Mouse (Mus musculus) limb, embryonic 13.5 days (tissue): Measurements from ENCODE around the gene Lrrc8d. TPM values are rescaled to one million over a fixed set of nuclear protein-coding genes. Genes with fewer than 3 reads are reported as not detected.

Experiments
- ATAC-seq: fragments of 200-750 bp; cut with Nextera tagmentation; 2 replicates; pipeline ENCODE4 v1.8.0; 2017; ENCODE audit warnings: low read depth, moderate number of reproducible peaks, moderate TSS enrichment; ENCODE audit not compliant: low FRiP score
- H3K27ac ChIP-seq: fragments of 300-500 bp; sonication (generic); 2 replicates; pipeline ENCODE4 v1.5.1; 2015; ENCODE audit warnings: inconsistent platforms, mild to moderate bottlenecking, moderate library complexity
- H3K27me3 ChIP-seq: fragments of 300-500 bp; sonication (generic); 2 replicates; pipeline ENCODE4 v1.6.1; 2015; ENCODE audit warnings: mild to moderate bottlenecking, inconsistent platforms
- H3K36me3 ChIP-seq: fragments of 300-500 bp; sonication (generic); 2 replicates; pipeline ENCODE4 v1.6.1; 2015; ENCODE audit warnings: inconsistent platforms, mild to moderate bottlenecking, moderate library complexity
- H3K4me1 ChIP-seq: fragments of 300-500 bp; sonication (generic); 2 replicates; pipeline ENCODE4 v1.6.1; 2015; ENCODE audit warnings: inconsistent platforms
- H3K4me2 ChIP-seq: fragments of 300-500 bp; sonication (generic); replicated peaks from 2 replicates; pipeline ENCODE4 v1.6.1; 2015; ENCODE audit warnings: inconsistent platforms, mild to moderate bottlenecking, moderate library complexity
- H3K4me3 ChIP-seq: fragments of 300-500 bp; sonication (generic); 2 replicates; pipeline ENCODE4 v1.5.1; 2015; ENCODE audit warnings: moderate library complexity, mild to moderate bottlenecking, inconsistent platforms
- H3K9ac ChIP-seq: fragments of 300-500 bp; sonication (generic); 2 replicates; pipeline ENCODE4 v1.6.1; 2015; ENCODE audit warnings: mild to moderate bottlenecking, inconsistent platforms
- H3K9me3 ChIP-seq: fragments of 300-500 bp; sonication (generic); 2 replicates; pipeline ENCODE4 v1.6.1; 2016; ENCODE audit warnings: inconsistent platforms
- WGBS: fragments of 180-500 bp; shearing (Covaris S2); methylation state at CpG from one replicate; pipeline ENCODE4 v1.1.7; 2015; 5-methylcytosine and 5-hydroxymethylcytosine counted together
- polyA plus RNA-seq: library from polyadenylated mRNA; unstranded; fragments of >200 nt; fragmentation: Nextera tagmentation; extraction: Ambion mirVana; gene quantifications from 2 replicates; pipeline ENCODE4 v1.2.1, GENCODE M21; 2015

Lrrc8d gene
- polyA plus RNA-seq, 1 experiment from 2014 or later, result 17.0 TPM

- no peaks in the 10 kb centered on the region for H3K27me3 ChIP-seq
- WGBS, result 31% methylated on average over 9 of the region's 9 CpGs
- no peak overlapping the region for H3K27ac ChIP-seq
- no peaks in the 10 kb centered on the region for H3K9me3 ChIP-seq
- H3K36me3 ChIP-seq, result no peaks in the 10 kb centered on the region
- H3K4me3 ChIP-seq, result no peak overlapping the region
- H3K4me2 ChIP-seq, result no peak overlapping the region; the same call in 1 of the 2 replicates
- H3K4me1 ChIP-seq, result peaks cover 55% of the 10 kb centered on the region
- no peak overlapping the region for H3K9ac ChIP-seq
- ATAC-seq, result no peak
These were observed 4.8 kb downstream of the Lrrc8d start for GRCm38 (mm10) chr5:105704573-105704972.

GRCm38 (mm10) chr5:105706635-105707034 is 6.9 kb downstream of the Lrrc8d start:
- H3K4me2 ChIP-seq, result no peak overlapping the region
- no peak overlapping the region for H3K27ac ChIP-seq
- no peaks in the 10 kb centered on the region for H3K9me3 ChIP-seq
- no peak overlapping the region for H3K9ac ChIP-seq
- 62% methylated on average over 11 of the region's 11 CpGs for WGBS
- no peak overlapping the region for H3K4me3 ChIP-seq
- peaks cover 56% of the 10 kb centered on the region for H3K4me1 ChIP-seq
- no peak for ATAC-seq
- H3K36me3 ChIP-seq, result no peaks in the 10 kb centered on the region
- no peaks in the 10 kb centered on the region for H3K27me3 ChIP-seq

DNA sequence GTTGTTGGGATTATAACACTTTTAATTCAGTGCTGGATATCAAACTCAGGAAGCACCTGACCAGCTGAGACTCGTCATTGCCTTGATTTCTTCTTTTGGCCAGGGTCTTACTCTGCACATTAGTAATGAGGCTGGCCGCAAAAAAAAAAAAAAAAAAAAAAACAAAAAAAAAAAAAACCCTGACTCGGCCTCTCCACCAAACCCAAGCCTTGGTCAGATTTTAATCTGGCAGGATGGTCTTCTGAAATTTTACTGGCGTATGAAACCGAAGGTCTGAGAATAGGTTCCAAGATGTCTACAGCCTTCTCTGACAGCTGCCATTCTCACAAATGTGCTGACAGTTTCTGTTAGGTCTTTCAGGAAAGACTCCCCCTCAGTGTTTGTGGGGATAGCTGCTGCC is 8.5 kb downstream of the Lrrc8d start:
- Histone ChIP-seq H3K36me3 (no peaks in the 10 kb centered on the region), H3K4me3 (no peak overlapping the region), H3K9ac (no peak overlapping the region), H3K27ac (no peak overlapping the region), H3K4me2 (no peak overlapping the region), H3K4me1 (peaks cover 44% of the 10 kb centered on the region), H3K27me3 (no peaks in the 10 kb centered on the region), H3K9me3 (no peaks in the 10 kb centered on the region)
- ATAC-seq, result no peak
- 91% methylated on average over 5 of the region's 5 CpGs for WGBS

DNA sequence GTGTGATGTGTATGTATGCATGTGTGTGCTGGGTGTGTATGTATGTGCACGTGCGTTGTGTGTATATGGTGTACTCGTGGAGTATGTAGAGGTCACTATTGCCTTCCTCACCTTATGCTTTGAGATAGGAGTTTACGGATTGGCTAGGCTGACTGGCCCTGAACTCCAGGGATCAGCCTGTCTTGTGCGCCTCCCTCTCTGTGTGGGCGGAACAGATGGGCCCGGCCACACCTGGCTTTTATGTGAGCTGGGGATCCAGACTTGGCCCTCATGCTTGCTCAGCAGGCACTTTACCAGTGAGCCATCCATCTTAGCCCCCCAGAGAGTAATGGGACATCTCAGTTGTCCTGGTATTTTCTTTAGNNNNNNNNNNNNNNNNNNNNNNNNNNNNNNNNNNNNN is 10.7 kb downstream of the Lrrc8d start:
- H3K36me3 ChIP-seq, result no peaks in the 10 kb centered on the region
- H3K27me3 ChIP-seq, result no peaks in the 10 kb centered on the region
- no peaks in the 10 kb centered on the region for H3K9me3 ChIP-seq
- H3K4me2 ChIP-seq, result no peak overlapping the region
- 76% methylated on average over 7 of the region's 7 CpGs for WGBS
- no peak overlapping the region for H3K27ac ChIP-seq
- H3K4me3 ChIP-seq, result no peak overlapping the region
- no peak for ATAC-seq
- no peak overlapping the region for H3K9ac ChIP-seq
- H3K4me1 ChIP-seq, result peaks cover 38% of the 10 kb centered on the region

- no peak overlapping the region; the same call in 1 of the 2 replicates for H3K4me2 ChIP-seq
- peaks cover 49% of the 10 kb centered on the region for H3K4me1 ChIP-seq
- no peaks in the 10 kb centered on the region for H3K9me3 ChIP-seq
- no peak overlapping the region for H3K9ac ChIP-seq
- peak overlapping the region; percentile 87; the same call in 1 of the 2 replicates for H3K27ac ChIP-seq
- WGBS, result 85% methylated on average over 6 of the region's 6 CpGs
- no peak overlapping the region for H3K4me3 ChIP-seq
- no peaks in the 10 kb centered on the region for H3K27me3 ChIP-seq
- no peak for ATAC-seq
- no peaks in the 10 kb centered on the region for H3K36me3 ChIP-seq
These were observed 14.7 kb downstream of the Lrrc8d start for GRCm38 (mm10) chr5:105714446-105714845.

DNA sequence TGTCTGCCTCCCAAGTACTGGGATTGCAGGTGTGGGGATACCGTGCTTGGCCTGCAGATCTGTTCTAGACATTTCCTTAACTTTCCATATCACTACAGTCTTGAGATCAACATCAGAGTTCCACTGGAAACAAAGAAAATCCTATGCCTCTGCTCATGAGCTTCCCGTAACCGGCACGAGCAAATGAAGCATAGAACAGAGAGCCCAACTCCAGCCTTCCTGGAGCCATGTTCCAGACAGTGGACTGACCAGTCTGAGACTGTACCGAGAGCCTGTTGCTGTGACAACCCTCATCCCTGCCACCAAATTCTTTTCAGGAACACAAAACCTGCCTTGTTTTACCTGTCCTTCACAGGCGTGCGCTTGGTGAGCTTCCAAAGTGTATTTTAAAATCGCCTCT is 15.3 kb downstream of the Lrrc8d start:
- H3K9ac ChIP-seq, result no peak overlapping the region

DNA sequence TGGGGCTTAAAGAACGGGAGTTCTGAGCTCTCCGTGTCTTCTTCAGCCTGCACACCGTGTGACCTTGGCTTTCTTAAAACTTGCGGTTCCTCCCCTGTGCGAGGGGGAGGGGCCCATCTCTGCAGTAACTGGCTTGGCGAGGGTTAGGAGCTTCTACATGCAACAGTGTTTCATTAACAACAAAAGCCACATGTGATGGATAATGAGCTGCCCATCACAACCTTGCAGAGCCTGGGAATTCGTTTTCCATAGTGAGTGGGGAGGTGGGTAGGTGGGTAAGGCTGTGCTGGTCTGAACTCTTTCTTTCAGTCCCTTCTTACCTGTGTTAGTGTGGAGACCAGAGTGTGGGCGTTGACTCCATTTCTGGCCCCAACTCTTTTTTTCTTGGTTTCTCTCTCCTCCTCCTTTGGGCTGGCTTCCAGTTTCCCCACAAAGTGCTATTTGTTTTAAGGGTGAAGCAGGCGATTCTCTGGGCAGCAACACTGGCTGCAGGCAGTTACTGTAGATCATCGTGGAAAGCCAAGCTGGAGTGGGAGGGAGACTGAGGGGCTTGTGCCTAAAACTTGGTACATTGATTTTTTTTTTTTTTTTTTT is 15.9 kb downstream of the Lrrc8d start:
- Histone ChIP-seq H3K36me3 (no peaks in the 10 kb centered on the region), H3K9me3 (no peaks in the 10 kb centered on the region), H3K27me3 (no peaks in the 10 kb centered on the region), H3K9ac (no peak overlapping the region), H3K4me3 (no peak overlapping the region), H3K4me2 (peak overlapping the region; percentile 45), H3K4me1 (peaks cover 38% of the 10 kb centered on the region), H3K27ac (peak overlapping the region; percentile 87)
- ATAC-seq, result peak; percentile 74
- whole genome bisulfite sequencing, result 45% methylated on average over 10 of the region's 10 CpGs

More for the DNA sequence above, 15.3 kb downstream of the Lrrc8d start:
- Histone ChIP-seq H3K4me1 (peaks cover 43% of the 10 kb centered on the region), H3K27me3 (no peaks in the 10 kb centered on the region), H3K4me2 (peak overlapping the region; percentile 45), H3K4me3 (no peak overlapping the region), H3K36me3 (no peaks in the 10 kb centered on the region), H3K9me3 (no peaks in the 10 kb centered on the region), H3K27ac (peak overlapping the region; percentile 87)
- ATAC-seq, result peak; percentile 30
- WGBS, result 74% methylated on average over 8 of the region's 8 CpGs

GRCm38 (mm10) chr5:105717294-105717693 is 17.5 kb downstream of the Lrrc8d start:
- Histone ChIP-seq H3K36me3 (no peaks in the 10 kb centered on the region), H3K9ac (no peak overlapping the region), H3K4me2 (no peak overlapping the region), H3K4me3 (no peak overlapping the region), H3K27me3 (no peaks in the 10 kb centered on the region), H3K27ac (peak overlapping the region; percentile 87; the same call in 1 of the 2 replicates), H3K9me3 (no peaks in the 10 kb centered on the region), H3K4me1 (peaks cover 38% of the 10 kb centered on the region)
- no peak for ATAC-seq
- WGBS, result 74% methylated on average over 7 of the region's 7 CpGs

GRCm38 (mm10) chr5:105718138-105718670 is 18.4 kb downstream of the Lrrc8d start:
- Histone ChIP-seq H3K36me3 (no peaks in the 10 kb centered on the region), H3K9ac (no peak overlapping the region), H3K9me3 (no peaks in the 10 kb centered on the region), H3K27ac (no peak overlapping the region), H3K4me3 (no peak overlapping the region), H3K4me1 (peaks cover 38% of the 10 kb centered on the region), H3K4me2 (no peak overlapping the region), H3K27me3 (no peaks in the 10 kb centered on the region)
- no peak for ATAC-seq
- WGBS, result 74% methylated on average over 11 of the region's 11 CpGs

GRCm38 (mm10) chr5:105721267-105721666 is 21.5 kb downstream of the Lrrc8d start:
- H3K4me2 ChIP-seq, result no peak overlapping the region
- H3K4me1 ChIP-seq, result peaks cover 18% of the 10 kb centered on the region
- H3K9ac ChIP-seq, result no peak overlapping the region
- H3K27me3 ChIP-seq, result no peaks in the 10 kb centered on the region
- H3K4me3 ChIP-seq, result no peak overlapping the region
- H3K36me3 ChIP-seq, result peaks cover 4% of the 10 kb centered on the region; the same call in 1 of the 2 replicates
- H3K9me3 ChIP-seq, result peaks cover 5% of the 10 kb centered on the region; the same call in 1 of the 2 replicates
- H3K27ac ChIP-seq, result no peak overlapping the region
- no peak for ATAC-seq
- 90% methylated on average over 4 of the region's 4 CpGs for WGBS

GRCm38 (mm10) chr5:105722807-105723206 is 23.0 kb downstream of the Lrrc8d start:
- WGBS, result 91% methylated on average over 11 of the region's 11 CpGs
- Histone ChIP-seq H3K4me3 (no peak overlapping the region), H3K9ac (no peak overlapping the region), H3K9me3 (peaks cover 5% of the 10 kb centered on the region; the same call in 1 of the 2 replicates), H3K36me3 (peaks cover 4% of the 10 kb centered on the region; the same call in 1 of the 2 replicates), H3K4me2 (no peak overlapping the region), H3K27me3 (no peaks in the 10 kb centered on the region), H3K4me1 (peaks cover 2% of the 10 kb centered on the region), H3K27ac (no peak overlapping the region)
- no peak for ATAC-seq

DNA sequence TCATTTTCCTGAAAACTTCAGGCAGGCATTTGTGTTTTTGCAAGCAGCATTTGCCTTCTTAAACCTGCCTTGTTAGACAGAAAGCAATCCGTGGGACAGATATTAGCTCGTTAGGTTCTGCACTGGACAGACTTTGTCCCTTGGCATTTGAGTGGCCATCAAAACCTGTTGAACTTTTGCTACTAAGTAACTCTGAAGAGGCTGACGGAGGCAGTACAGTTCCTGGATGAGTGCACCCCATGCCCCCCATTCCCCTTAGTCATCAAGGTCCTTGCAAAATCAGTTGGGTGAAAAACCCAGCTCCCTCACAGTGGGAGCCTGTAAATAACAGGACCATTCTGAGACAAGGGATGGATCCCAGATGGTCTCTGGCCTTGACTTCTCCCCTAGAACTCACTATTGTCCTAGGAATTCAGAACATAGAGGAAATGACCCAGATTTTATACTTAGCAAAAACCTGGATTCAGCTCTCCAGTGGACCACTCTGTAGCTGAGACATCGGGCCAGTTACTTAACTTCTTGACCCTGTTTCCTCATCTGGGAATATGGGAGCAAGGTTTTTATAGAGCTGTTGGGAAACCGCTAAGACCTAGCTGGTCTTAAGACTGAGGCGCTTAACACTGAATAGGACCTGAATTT is 30.5 kb downstream of the Lrrc8d start:
- Histone ChIP-seq H3K27ac (no peak overlapping the region), H3K4me3 (no peak overlapping the region), H3K9ac (no peak overlapping the region), H3K4me2 (no peak overlapping the region), H3K27me3 (peaks cover 3% of the 10 kb centered on the region; the same call in 1 of the 2 replicates), H3K9me3 (no peaks in the 10 kb centered on the region), H3K4me1 (peaks cover 29% of the 10 kb centered on the region), H3K36me3 (no peaks in the 10 kb centered on the region)
- no peak for ATAC-seq
- 64% methylated on average over 6 of the region's 6 CpGs for WGBS
